Mouse (Mus musculus) colon, adult 2 months (tissue): ENCODE results near the gene Igfl3. TPM values are rescaled to one million over a fixed set of nuclear protein-coding genes. Genes with fewer than 3 reads are reported as not detected.

ENCODE experiments used
- polyA plus RNA-seq: library from polyadenylated mRNA; depleted of rRNA; stranded (reverse); fragments of >200 nt; gene quantifications from 2 replicates; pipeline ENCODE4 v1.2.3, GENCODE M21; 2012; rRNA removed

The Igfl3 gene
- polyA plus RNA-seq, result not detected in 2 replicates

GRCm38 (mm10) chr7:18176194-18176593 is at the start of gene Igfl3:
TSS of gene Igfl3 (plus strand) at chr7:18176494.

Other genes starting within 250 kb of the Igfl3 start
- gene Ceacam11, start 204.4 kb upstream of the Igfl3 start, polyA plus RNA-seq, result not detected in 2 replicates
- not detected in 2 replicates for gene Ceacam13, start 166.6 kb upstream of the Igfl3 start, polyA plus RNA-seq
- gene Ceacam12, start 110.6 kb upstream of the Igfl3 start, polyA plus RNA-seq, result 0.14 TPM in 2 replicates
- not detected in 2 replicates for gene Mill1, start 68.9 kb downstream of the Igfl3 start, polyA plus RNA-seq
- not detected in 2 replicates for gene Psg18, start 178.5 kb downstream of the Igfl3 start, polyA plus RNA-seq